Mouse (Mus musculus): Measurements from ENCODE around the gene Mif4gd. TPM values are rescaled to one million over a fixed set of nuclear protein-coding genes. Genes with fewer than 3 reads are reported as not detected.

The Mif4gd gene
- total RNA-seq, 2 experiments from 2014 or later = 21.0 to 21.2 TPM

- no peak for DNase-seq
Measured at GRCm38 (mm10) chr11:115564961-115565360, 47.8 kb downstream of the Mif4gd start.

GRCm38 (mm10) chr11:115564064-115564809 is 48.5 kb downstream of the Mif4gd start, which contains the start of gene Nup85:
TSS of gene Nup85 (plus strand) at chr11:115564434.
- peak; percentile 94 to 96 for DNase-seq

- no peak for DNase-seq
Measured at GRCm38 (mm10) chr11:115563406-115563805, 49.4 kb downstream of the Mif4gd start.

Other genes starting within 250 kb of the Mif4gd start
- 100 to 1,000 TPM; 106 to 109 TPM for gene Hid1, start 245.2 kb downstream of the Mif4gd start, total RNA-seq (2021)
- gene Cdr2l, start 231.1 kb downstream of the Mif4gd start, total RNA-seq (2021) = 10 to 100 TPM; 25.3 to 25.7 TPM
- gene Mrpl58, start 209.2 kb downstream of the Mif4gd start, total RNA-seq (2021) = 100 to 1,000 TPM in 1 of 2 experiments, 10 to 100 TPM in 1; 98.1 to 105 TPM
- 100 to 1,000 TPM; 478 to 524 TPM for gene Atp5h, start 193.0 kb downstream of the Mif4gd start, total RNA-seq (2021)
- 10 to 100 TPM; 69.2 to 77.4 TPM for gene Kctd2, start 192.8 kb downstream of the Mif4gd start, total RNA-seq (2021)
- gene Trim80, start 172.4 kb downstream of the Mif4gd start, total RNA-seq (2021) = not detected
- not detected for gene Slc16a5, start 150.5 kb downstream of the Mif4gd start, total RNA-seq (2021)
- gene Armc7, start 137.3 kb downstream of the Mif4gd start, total RNA-seq (2021) = 10 to 100 TPM; 10.9 to 11.2 TPM
- 10 to 100 TPM; 62.5 to 67.8 TPM for gene Nt5c, start 121.1 kb downstream of the Mif4gd start, total RNA-seq (2021)
- gene Jpt1, start 98.6 kb downstream of the Mif4gd start, total RNA-seq (2021) = 100 to 1,000 TPM; 138 to 161 TPM
- 100 to 1,000 TPM; 324 to 344 TPM for gene Sumo2, start 76.7 kb downstream of the Mif4gd start, total RNA-seq (2021)
- 10 to 100 TPM; 49.8 to 60.7 TPM for gene Nup85, start 48.5 kb downstream of the Mif4gd start, total RNA-seq (2021)
- gene Mrps7, start 9.0 kb downstream of the Mif4gd start, total RNA-seq (2021) = 10 to 100 TPM; 48.8 to 61.3 TPM
- 10 to 100 TPM; 68.7 to 80.7 TPM for gene Gga3, start 8.9 kb downstream of the Mif4gd start, total RNA-seq (2021)
- gene Slc25a19, start 15.3 kb upstream of the Mif4gd start, total RNA-seq (2021) = 10 to 100 TPM; 64.0 to 66.0 TPM
- 100 to 1,000 TPM; 181 to 192 TPM for gene Grb2, start 95.6 kb upstream of the Mif4gd start, total RNA-seq (2021)
- 10 to 100 TPM; 49.6 to 50.1 TPM for gene Tmem94, start 152.5 kb upstream of the Mif4gd start, total RNA-seq (2021)
- 10 to 100 TPM; 19.5 to 19.6 TPM for gene Caskin2, start 200.7 kb upstream of the Mif4gd start, total RNA-seq (2021)
- gene Tsen54, start 201.8 kb upstream of the Mif4gd start, total RNA-seq (2021) = 10 to 100 TPM; 12.0 to 12.7 TPM
- 1 to 10 TPM; 1.2 to 2.4 TPM for gene Llgl2, start 211.1 kb upstream of the Mif4gd start, total RNA-seq (2021)
- gene Myo15b, start 245.4 kb upstream of the Mif4gd start, total RNA-seq (2021) = under 1 TPM in 1 of 2 experiments, not detected in 1; 0.20 TPM

All from layer of hippocampus, postnatal 36 days (tissue).